Mouse (Mus musculus) liver, postnatal 0 days (tissue): ENCODE data around the gene Slc1a2. TPM values are rescaled to one million over a fixed set of nuclear protein-coding genes. Genes with fewer than 3 reads are reported as not detected.

Source experiments
- ATAC-seq: fragments of 200-750 bp; cut with Nextera tagmentation; 2 replicates; pipeline ENCODE4 v1.8.0; 2017; ENCODE audit warnings: mild to moderate bottlenecking, moderate library complexity
- DNase-seq: peaks from one replicate; pipeline ENCODE4 v3.0.0-alpha.2; 2016
- H3K27ac ChIP-seq: fragments of 300-500 bp; sonication (generic); 2 replicates; pipeline ENCODE4 v1.5.1; 2014; ENCODE audit warnings: antibody characterized with exemption, moderate library complexity, mild to moderate bottlenecking, low read depth
- H3K27me3 ChIP-seq: fragments of 300-500 bp; sonication (generic); 2 replicates; pipeline ENCODE4 v1.6.1; 2014; ENCODE audit warnings: low read length, control low read depth, mixed read lengths; ENCODE audit not compliant: insufficient read depth
- H3K36me3 ChIP-seq: fragments of 300-500 bp; sonication (generic); replicated peaks from 2 replicates; pipeline ENCODE4 v1.6.1; 2014; ENCODE audit warnings: mild to moderate bottlenecking, control low read depth, low read length, moderate library complexity, mixed read lengths; ENCODE audit not compliant: insufficient read depth
- H3K4me1 ChIP-seq: fragments of 300-500 bp; sonication (generic); 2 replicates; pipeline ENCODE4 v1.6.1; 2014; ENCODE audit warnings: antibody characterized with exemption, mild to moderate bottlenecking, control low read depth; ENCODE audit not compliant: insufficient read depth
- H3K4me2 ChIP-seq: fragments of 300-500 bp; sonication (generic); 2 replicates; pipeline ENCODE4 v1.6.1; 2014; ENCODE audit warnings: low read depth, mild to moderate bottlenecking, low read length, moderate library complexity, mixed read lengths
- H3K4me3 ChIP-seq: fragments of 300-500 bp; sonication (generic); 2 replicates; pipeline ENCODE4 v1.5.1; 2014; ENCODE audit warnings: low read depth, low read length
- H3K9ac ChIP-seq: fragments of 300-500 bp; sonication (generic); replicated peaks from 2 replicates; pipeline ENCODE4 v1.6.1; 2014; ENCODE audit warnings: mild to moderate bottlenecking, moderate library complexity
- H3K9me3 ChIP-seq: fragments of 300-500 bp; sonication (generic); 2 replicates; pipeline ENCODE4 v1.6.1; 2016; ENCODE audit warnings: mild to moderate bottlenecking, control low read depth, low read length, mixed read lengths
- CTCF ChIP-seq: sonication (generic); IDR thresholded peaks from 2 replicates; pipeline ENCODE4 v1.5.1; 2016; ENCODE audit warnings: antibody characterized with exemption, low read depth
- EP300 ChIP-seq: IDR thresholded peaks from 2 replicates; pipeline ENCODE4 v1.6.1; 2016; ENCODE audit warnings: antibody characterized with exemption, low read depth, mild to moderate bottlenecking
- WGBS: fragments of 180-500 bp; shearing (Covaris S2); extraction: QIAGEN DNeasy Blood & Tissue Kit; methylation state at CpG from one replicate; pipeline ENCODE4 v1.1.7; 2014; ENCODE audit not compliant: insufficient replicate concordance; 5-methylcytosine and 5-hydroxymethylcytosine counted together
- polyA plus RNA-seq: library from polyadenylated mRNA; unstranded; fragments of >200 nt; fragmentation: Nextera tagmentation; extraction: Ambion mirVana; gene quantifications from 2 replicates; pipeline ENCODE4 v1.2.1, GENCODE M21; 2015

The Slc1a2 gene
- polyA plus RNA-seq, 1 experiment from 2014 or later = 0.74 TPM

GRCm38 (mm10) chr2:102701382-102701781 is 42.9 kb downstream of the Slc1a2 start:
- 71% methylated on average over 3 of the region's 3 CpGs for WGBS
- Histone ChIP-seq H3K9me3 (no peaks in the 10 kb centered on the region), H3K4me1 (no peaks in the 10 kb centered on the region), H3K4me3 (no peak overlapping the region), H3K27me3 (peaks cover 8% of the 10 kb centered on the region; the same call in 1 of the 2 replicates), H3K9ac (no peak overlapping the region), H3K27ac (no peak overlapping the region), H3K4me2 (no peak overlapping the region), H3K36me3 (no peaks in the 10 kb centered on the region)
- no peak for ATAC-seq
- TF ChIP-seq CTCF (no peak), EP300 (no peak)
- no peak for DNase-seq

DNA sequence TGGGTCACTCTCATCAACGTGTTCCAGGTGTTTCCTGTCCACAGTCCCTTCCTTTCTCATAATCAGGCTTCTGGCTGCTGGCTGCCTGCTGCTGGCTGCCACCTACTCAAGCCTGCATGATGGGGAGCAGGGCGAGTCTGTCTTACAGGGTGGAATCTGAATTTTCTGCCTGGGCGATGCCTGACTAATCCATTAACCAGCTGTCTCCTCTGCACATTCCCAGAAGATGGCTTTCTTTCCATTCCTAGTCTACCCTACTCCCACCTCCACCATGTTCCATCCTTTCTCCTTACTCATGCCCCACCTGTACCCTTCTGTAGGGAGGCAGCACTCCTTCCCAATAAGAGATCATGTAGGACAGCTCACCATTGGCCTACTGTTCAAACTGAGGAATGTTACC is 45.1 kb downstream of the Slc1a2 start:
- Histone ChIP-seq H3K4me2 (no peak overlapping the region), H3K36me3 (no peaks in the 10 kb centered on the region), H3K4me1 (no peaks in the 10 kb centered on the region), H3K9ac (no peak overlapping the region), H3K27me3 (peaks cover 11% of the 10 kb centered on the region; the same call in 1 of the 2 replicates), H3K9me3 (no peaks in the 10 kb centered on the region), H3K27ac (no peak overlapping the region), H3K4me3 (no peak overlapping the region)
- TF ChIP-seq EP300 = no peak
- TF ChIP-seq CTCF = no peak
- ATAC-seq (no peak), DNase-seq (no peak)
- 63% methylated on average over 3 of the region's 3 CpGs for WGBS

GRCm38 (mm10) chr2:102704781-102705180 is 46.3 kb downstream of the Slc1a2 start:
- Histone ChIP-seq H3K4me3 (no peak overlapping the region), H3K9me3 (no peaks in the 10 kb centered on the region), H3K36me3 (no peaks in the 10 kb centered on the region), H3K9ac (no peak overlapping the region), H3K27ac (no peak overlapping the region), H3K4me2 (no peak overlapping the region), H3K27me3 (peaks cover 11% of the 10 kb centered on the region; the same call in 1 of the 2 replicates), H3K4me1 (no peaks in the 10 kb centered on the region)
- WGBS = 68% methylated on average over 1 of the region's 1 CpGs
- TF ChIP-seq CTCF (no peak), EP300 (no peak)
- ATAC-seq = no peak
- DNase-seq = no peak

DNA sequence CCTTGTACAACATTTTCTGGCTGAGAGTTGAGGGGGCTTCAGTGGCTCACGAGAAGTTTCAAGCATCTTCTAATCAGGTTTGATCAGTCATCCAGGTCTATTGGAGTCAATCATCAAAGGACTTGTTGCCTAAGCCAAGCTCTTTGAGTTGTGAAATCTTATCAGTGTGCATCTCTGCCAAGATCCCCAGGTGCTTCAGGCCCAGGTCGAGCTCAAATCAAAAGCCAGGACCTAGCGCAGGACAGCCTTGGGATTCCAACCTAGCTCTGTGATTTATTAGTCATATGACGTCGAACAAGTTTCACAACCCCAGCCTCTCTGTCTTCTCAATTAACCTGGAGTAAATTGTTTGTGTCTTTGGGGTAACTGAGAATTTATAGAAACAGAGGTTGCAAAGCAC is 53.1 kb downstream of the Slc1a2 start:
- DNase-seq = no peak
- 53% methylated on average over 5 of the region's 5 CpGs for WGBS

GRCm38 (mm10) chr2:102712049-102712448 is 53.6 kb downstream of the Slc1a2 start:
- TF ChIP-seq CTCF = no peak
- TF ChIP-seq EP300 = no peak
- no peak for DNase-seq
- Histone ChIP-seq H3K27ac (no peak overlapping the region), H3K4me3 (no peak overlapping the region), H3K4me2 (no peak overlapping the region), H3K27me3 (peaks cover 15% of the 10 kb centered on the region), H3K36me3 (no peaks in the 10 kb centered on the region), H3K9me3 (no peaks in the 10 kb centered on the region), H3K9ac (no peak overlapping the region), H3K4me1 (no peaks in the 10 kb centered on the region)
- no peak for ATAC-seq
- WGBS = 59% methylated on average over 4 of the region's 4 CpGs

More for the DNA sequence above, 53.1 kb downstream of the Slc1a2 start:
- H3K9ac ChIP-seq = no peak overlapping the region
- H3K27me3 ChIP-seq = peaks cover 18% of the 10 kb centered on the region
- H3K9me3 ChIP-seq = no peaks in the 10 kb centered on the region
- H3K4me2 ChIP-seq = no peak overlapping the region
- H3K27ac ChIP-seq = no peak overlapping the region
- no peaks in the 10 kb centered on the region for H3K36me3 ChIP-seq
- no peak for TF ChIP-seq CTCF
- TF ChIP-seq EP300 = no peak
- no peak overlapping the region for H3K4me3 ChIP-seq
- ATAC-seq = no peak
- H3K4me1 ChIP-seq = no peaks in the 10 kb centered on the region

- Histone ChIP-seq H3K4me1 (no peaks in the 10 kb centered on the region), H3K9ac (no peak overlapping the region), H3K36me3 (no peaks in the 10 kb centered on the region), H3K4me2 (no peak overlapping the region), H3K9me3 (no peaks in the 10 kb centered on the region), H3K27ac (no peak overlapping the region), H3K4me3 (no peak overlapping the region), H3K27me3 (peaks cover 15% of the 10 kb centered on the region)
- no peak for DNase-seq
- no peak for ATAC-seq
- TF ChIP-seq EP300 (no peak), CTCF (no peak)
- 61% methylated on average over 7 of the region's 7 CpGs for WGBS
These were observed 54.5 kb downstream of the Slc1a2 start for GRCm38 (mm10) chr2:102712678-102713628.
